Mouse (Mus musculus) ES-E14 (cell line): ENCODE data around the gene Plce1. TPM values are rescaled to one million over a fixed set of nuclear protein-coding genes. Genes with fewer than 3 reads are reported as not detected.

Source experiments
- DNase-seq: peaks from one replicate; pipeline ENCODE4 v3.0.0-alpha.2; 2013; ENCODE audit warnings: low read depth, low spot score
- H3K27ac ChIP-seq: 2 replicates; pipeline ENCODE4 v1.5.1; 2012; ENCODE audit warnings: low read depth, mild to moderate bottlenecking, low read length, moderate library complexity, mixed read lengths; ENCODE audit not compliant: poor library complexity, insufficient read depth, severe bottlenecking
- H3K36me3 ChIP-seq: 2 replicates; pipeline ENCODE4 v1.6.1; 2012; ENCODE audit warnings: mild to moderate bottlenecking, low read length, moderate library complexity, mixed read lengths; ENCODE audit not compliant: control insufficient read depth, poor library complexity, insufficient read depth, severe bottlenecking
- H3K4me1 ChIP-seq, 2 experiments: fragments of 150-350 bp in 1 of 2; sonication (generic) in 1 of 2; 2 replicates each; pipeline ENCODE4 v1.6.1; 2012; ENCODE audit warnings: low read length in 2 of 2, mild to moderate bottlenecking in 1 of 2, mixed read lengths in 1 of 2; ENCODE audit not compliant: control insufficient read depth in 2 of 2, insufficient read depth in 2 of 2, poor library complexity in 1 of 2
- H3K4me3 ChIP-seq, 2 experiments: fragments of 150-350 bp in 1 of 2; sonication (generic) in 1 of 2; 2 replicates each; pipeline ENCODE4 v1.5.1; 2012; ENCODE audit warnings: low read length in 2 of 2, low read depth in 1 of 2, mild to moderate bottlenecking in 1 of 2, mixed read lengths in 1 of 2; ENCODE audit not compliant: insufficient read depth in 1 of 2, poor library complexity in 1 of 2, severe bottlenecking in 1 of 2
- H3K9ac ChIP-seq: 2 replicates; pipeline ENCODE4 v1.6.1; 2012; ENCODE audit warnings: low read depth, mild to moderate bottlenecking, low read length, mixed read lengths; ENCODE audit not compliant: poor library complexity, insufficient read depth, severe bottlenecking
- H3K9me3 ChIP-seq: fragments of 150-350 bp; sonication (generic); 2 replicates; pipeline ENCODE4 v1.6.1; 2012; ENCODE audit warnings: low read depth, mild to moderate bottlenecking, low read length; ENCODE audit not compliant: control insufficient read depth, insufficient read depth
- CHD2 ChIP-seq: IDR thresholded peaks from 2 replicates; pipeline ENCODE4 v1.6.1; 2014; ENCODE audit warnings: mild to moderate bottlenecking, low read depth, low read length, inconsistent platforms
- HCFC1 ChIP-seq: IDR thresholded peaks from 2 replicates; pipeline ENCODE4 v1.6.1; 2012; ENCODE audit warnings: low read length, inconsistent platforms, borderline replicate concordance; ENCODE audit not compliant: insufficient read depth
- MAFK ChIP-seq: IDR thresholded peaks from 2 replicates; pipeline ENCODE4 v1.6.1; 2014; ENCODE audit warnings: mild to moderate bottlenecking, low read depth, low read length, inconsistent platforms; ENCODE audit not compliant: insufficient read depth
- ZC3H11A ChIP-seq: IDR thresholded peaks from 2 replicates; pipeline ENCODE4 v1.6.1; 2012; ENCODE audit warnings: low read depth, mild to moderate bottlenecking, inconsistent platforms, low read length, borderline replicate concordance
- ZNF384 ChIP-seq: IDR thresholded peaks from 2 replicates; pipeline ENCODE4 v1.6.1; 2012; ENCODE audit warnings: low read depth, low read length, inconsistent platforms
- in situ Hi-C, 2 experiments: fragments of 600-800 bp; cut with MboI; formaldehyde crosslinking; loops; one replicate each; pipeline ENCODE4 v1.15.1; 2025; ENCODE audit warnings: low sequenced_read_pairs in 2 of 2, inconsistent platforms in 1 of 2; ENCODE audit not compliant: unreplicated experiment in 2 of 2
- total RNA-seq: library from RNA; depleted of rRNA; stranded (reverse); fragments of 300-350 nt; gene quantifications from 2 replicates; pipeline ENCODE4 v1.2.3, GENCODE M21; 2012

Plce1 gene
- total RNA-seq, 1 experiment, result 2.2 TPM

DNA sequence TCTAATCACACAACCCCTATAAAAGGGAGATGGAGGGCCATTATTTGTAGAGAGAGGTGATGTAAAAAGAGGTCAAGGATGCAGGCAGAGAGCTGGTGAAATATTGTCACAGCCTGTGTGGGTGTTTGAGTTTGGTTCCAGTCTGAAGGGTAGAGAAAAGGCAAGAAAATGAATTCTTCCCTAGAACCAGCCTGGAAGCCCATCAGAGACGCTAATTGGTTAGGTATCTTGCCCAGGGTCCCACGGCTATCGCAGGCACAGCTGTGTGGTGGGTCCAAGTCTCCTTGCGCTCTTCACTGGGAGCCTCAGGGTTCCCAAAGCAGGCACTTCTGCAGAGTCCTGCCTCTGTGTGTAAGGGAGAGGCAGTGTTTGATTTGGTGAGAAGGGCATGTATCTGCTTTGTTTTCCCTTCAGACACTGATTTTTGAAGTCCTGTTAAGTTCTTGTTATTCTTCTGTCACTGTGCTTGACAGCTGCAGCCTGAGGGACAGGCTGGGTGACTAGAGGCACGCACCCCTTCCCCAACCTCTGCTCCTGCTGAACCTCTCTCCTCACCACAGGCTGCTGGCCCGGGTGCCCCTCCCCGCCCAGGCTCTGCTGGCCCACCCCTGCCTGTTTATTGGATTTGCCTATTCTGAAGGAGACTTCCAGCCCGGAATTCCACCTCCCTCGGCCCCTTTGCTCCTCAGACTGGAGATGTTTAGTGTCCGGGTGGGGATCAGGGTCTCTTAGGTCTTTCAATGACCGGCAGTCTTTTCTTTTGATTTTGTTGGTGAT lies 5.1 kb downstream of the Plce1 start:
- in situ Hi-C loops, result no loop called here
- Histone ChIP-seq H3K27ac (no peak overlapping the region), H3K9me3 (0 out of 2 replicates have a peak, but pooled peaks cover 1% of the 10 kb centered on the region), H3K4me3 (no peak overlapping the region), H3K9ac (no peak overlapping the region), H3K36me3 (no peaks in the 10 kb centered on the region), H3K4me1 (peaks cover 5 to 7% of the 10 kb centered on the region in 2 experiments; a peak in 2 of 4 replicates)
- DNase-seq, result no peak
- TF ChIP-seq MAFK (no peak), CHD2 (no peak), HCFC1 (no peak), ZC3H11A (no peak), ZNF384 (no peak)

DNA sequence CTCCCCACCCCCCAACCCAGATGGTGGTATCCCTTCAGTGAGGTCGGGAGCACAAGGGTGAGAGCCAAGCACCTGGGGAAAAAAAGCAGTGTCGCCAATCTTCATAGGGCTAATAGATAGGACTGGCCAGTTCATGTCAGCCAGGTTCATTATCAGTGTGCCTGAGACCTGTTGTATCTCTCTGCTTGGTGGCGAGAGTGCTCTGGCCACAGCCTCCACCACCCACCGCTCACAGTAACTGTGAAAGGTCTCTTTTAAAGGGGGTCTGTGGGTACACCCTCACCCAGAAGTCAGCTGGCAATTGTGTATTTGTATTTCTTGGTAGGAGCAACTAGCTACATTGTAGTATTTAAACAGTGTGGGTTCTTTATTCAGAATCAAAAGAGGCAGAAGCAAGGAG lies 6.6 kb downstream of the Plce1 start:
- TF ChIP-seq ZNF384, result no peak
- no peak for TF ChIP-seq ZC3H11A
- TF ChIP-seq MAFK, result no peak
- TF ChIP-seq CHD2, result no peak
- no peak for TF ChIP-seq HCFC1
- no peak overlapping the region for H3K9ac ChIP-seq
- H3K9me3 ChIP-seq, result 0 out of 2 replicates have a peak, but pooled peaks cover 1% of the 10 kb centered on the region
- in situ Hi-C loops, result no loop called here
- no peak overlapping the region for H3K4me3 ChIP-seq
- no peak overlapping the region for H3K27ac ChIP-seq
- no peak for DNase-seq
- peaks cover 0 to 2% of the 10 kb centered on the region in 2 experiments; a peak in 1 of 4 replicates for H3K4me1 ChIP-seq
- no peaks in the 10 kb centered on the region for H3K36me3 ChIP-seq

DNA sequence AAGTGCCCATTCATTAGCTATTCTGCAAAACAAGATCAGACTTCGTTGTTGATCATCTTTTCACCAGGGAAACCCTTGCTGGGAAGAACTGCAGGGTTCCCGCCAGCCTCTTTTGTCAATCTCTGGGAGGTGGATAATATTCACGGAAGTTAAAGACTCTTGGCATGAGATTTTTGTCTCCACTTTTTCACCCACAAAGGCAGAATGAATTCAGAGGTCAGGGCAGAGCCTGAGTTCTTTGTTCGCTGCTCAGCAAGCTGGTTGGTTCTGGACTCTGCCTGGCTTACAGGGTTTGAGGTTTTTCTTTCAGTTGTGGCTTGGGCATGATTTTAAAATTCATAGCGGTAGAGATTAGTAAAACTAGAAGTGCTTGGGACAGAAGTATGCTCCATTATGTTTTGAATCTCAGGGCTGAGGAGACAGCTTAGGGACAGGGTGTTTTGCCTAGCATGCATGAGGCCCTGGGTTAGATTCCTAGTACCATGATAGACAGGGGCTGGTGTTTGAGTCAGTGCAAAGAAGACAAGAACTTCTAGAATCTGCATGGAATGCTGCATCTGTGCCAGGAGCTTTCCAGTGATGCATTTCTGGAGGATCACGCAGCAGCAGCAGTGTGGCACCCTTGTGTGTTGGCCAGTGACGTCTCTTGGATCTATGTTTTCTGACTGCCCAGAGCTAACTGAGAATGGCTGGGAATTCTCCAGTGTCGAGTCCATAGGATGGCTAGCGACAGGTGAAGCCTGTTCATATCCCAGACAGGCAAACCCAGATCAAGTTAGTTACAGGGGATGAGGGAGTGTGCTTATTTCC lies 7.4 kb downstream of the Plce1 start:
- Histone ChIP-seq H3K36me3 (no peaks in the 10 kb centered on the region), H3K9me3 (0 out of 2 replicates have a peak, but pooled peaks cover 1% of the 10 kb centered on the region), H3K4me1 (peaks cover 0 to 2% of the 10 kb centered on the region in 2 experiments; a peak in 1 of 4 replicates), H3K27ac (no peak overlapping the region), H3K4me3 (no peak overlapping the region), H3K9ac (no peak overlapping the region)
- TF ChIP-seq CHD2 (no peak), HCFC1 (no peak), ZNF384 (no peak), ZC3H11A (no peak), MAFK (no peak)
- no peak for DNase-seq
- in situ Hi-C loops, result no loop called here

DNA sequence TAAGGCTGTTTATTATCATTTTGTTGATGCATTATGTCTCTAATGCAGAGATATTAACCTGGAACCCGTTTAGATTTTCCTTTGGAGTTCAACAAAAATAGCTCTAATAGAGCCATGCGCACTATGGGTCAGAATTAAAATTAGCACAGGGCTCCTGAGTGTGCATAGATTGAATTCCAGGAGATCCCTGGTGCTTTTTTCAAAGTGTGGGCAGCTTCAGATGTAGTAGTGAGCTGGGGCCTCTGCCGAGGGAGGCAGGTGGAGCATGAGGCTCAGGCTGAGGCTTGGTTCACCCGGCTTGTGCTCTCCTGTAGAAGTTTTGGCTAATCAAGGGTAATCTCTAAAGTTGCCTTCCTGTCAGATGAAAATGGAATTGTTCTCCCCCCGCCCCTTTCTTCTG lies 17.3 kb downstream of the Plce1 start:
- no peak for DNase-seq
- H3K9ac ChIP-seq, result no peak overlapping the region
- in situ Hi-C loops, result no loop called here
- no peaks in the 10 kb centered on the region for H3K4me1 ChIP-seq
- TF ChIP-seq ZC3H11A (no peak), CHD2 (no peak), ZNF384 (no peak), HCFC1 (no peak), MAFK (no peak)
- H3K9me3 ChIP-seq, result peaks cover 6% of the 10 kb centered on the region
- no peak overlapping the region for H3K4me3 ChIP-seq
- no peaks in the 10 kb centered on the region for H3K36me3 ChIP-seq
- H3K27ac ChIP-seq, result no peak overlapping the region
